Mouse (Mus musculus) heart, adult 9 months (tissue): ENCODE results near the gene Abcb9.

Source experiments
- DNase-seq, 2 experiments: peaks; one replicate each; pipeline ENCODE4 v3.0.0; 2022; ENCODE audit warnings: low spot score in 2 of 2

Gene Abcb9

DNA sequence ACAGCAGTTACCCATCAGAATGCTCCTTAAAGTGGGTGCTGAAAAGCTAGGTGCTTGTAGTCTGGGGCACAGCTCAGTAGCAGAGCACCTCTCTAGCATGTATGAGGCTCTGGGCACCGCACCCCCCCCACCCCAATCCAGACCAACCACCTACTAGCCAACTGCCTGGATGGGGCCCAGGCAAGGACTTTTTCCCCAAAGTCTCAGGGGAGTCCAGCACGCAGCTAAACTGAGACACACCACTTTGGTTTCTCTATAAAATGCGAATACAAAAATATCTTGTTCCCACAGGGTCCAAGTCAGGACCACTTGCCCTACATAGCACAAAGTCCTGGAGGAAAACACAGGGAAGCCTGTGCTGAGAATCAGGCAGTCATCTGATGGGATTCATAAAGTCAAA, 81.4 kb downstream of the Abcb9 start:
- no peak for DNase-seq

DNA sequence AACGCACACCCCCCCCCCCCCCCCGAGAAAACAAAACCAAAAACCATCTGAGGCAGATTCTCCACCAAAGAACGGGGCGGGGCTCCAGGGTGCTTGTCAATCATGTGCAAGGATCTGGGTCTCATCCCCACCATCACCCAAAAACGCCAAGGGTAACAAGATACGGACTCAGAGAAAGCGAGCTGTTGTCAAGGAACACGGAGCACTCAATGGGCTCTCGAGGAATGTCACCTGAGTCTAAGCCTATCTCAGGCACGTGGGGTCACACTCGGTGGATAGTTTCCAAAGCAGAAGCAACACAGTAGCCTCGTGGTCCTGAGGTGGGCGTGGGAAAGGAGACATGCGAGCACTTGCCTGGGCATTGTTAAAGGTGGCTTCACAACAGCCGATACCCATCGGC, 81.9 kb downstream of the Abcb9 start:
- no peak for DNase-seq

DNA sequence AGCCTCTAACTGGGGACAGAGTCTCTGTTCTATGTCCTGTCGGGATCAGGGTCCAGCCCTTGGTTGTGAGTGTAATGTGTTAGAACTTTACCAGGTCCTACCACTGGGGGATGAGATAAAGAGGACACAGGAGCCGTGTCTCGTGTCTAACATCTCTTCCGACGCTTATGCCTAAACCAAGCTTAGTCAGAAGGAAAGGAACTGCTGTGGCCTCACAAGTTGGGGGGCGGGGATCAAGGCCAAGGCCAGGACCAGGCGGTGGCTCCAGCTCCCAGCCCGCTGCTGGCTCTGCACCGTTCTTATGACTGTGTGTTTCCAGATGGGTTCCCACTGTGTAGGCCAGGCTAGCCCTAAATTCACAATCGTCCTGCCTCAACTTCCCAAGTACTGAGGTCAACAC, 82.7 kb downstream of the Abcb9 start:
- no peak for DNase-seq

DNA sequence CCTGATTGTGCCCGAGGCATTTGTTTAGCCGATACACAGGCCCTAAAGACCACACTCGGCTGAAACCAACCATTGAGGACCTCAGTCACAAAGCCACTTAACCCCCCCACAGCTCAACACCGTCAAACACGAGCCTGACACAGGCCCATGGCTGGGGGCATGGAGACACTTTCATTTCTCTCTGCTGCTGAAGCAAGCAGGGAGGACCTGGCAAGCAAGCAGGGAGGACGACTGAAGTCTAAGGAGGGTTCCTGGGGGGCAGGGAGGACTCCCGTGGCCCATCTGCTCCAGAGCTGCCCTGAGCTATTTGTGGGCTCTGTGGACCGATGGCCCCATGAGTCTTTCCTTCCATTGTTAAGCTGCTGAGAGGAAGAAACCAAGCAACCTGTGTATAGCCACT, 83.7 kb downstream of the Abcb9 start:
- no peak for DNase-seq
